Mouse (Mus musculus): ENCODE data around the gene Gpatch4. TPM values are rescaled to one million over a fixed set of nuclear protein-coding genes. Genes with fewer than 3 reads are reported as not detected.

Gene Gpatch4
- total and polyA plus RNA-seq, 3 experiments: 16.6 to 48.1 (median 27.8) TPM

DNA sequence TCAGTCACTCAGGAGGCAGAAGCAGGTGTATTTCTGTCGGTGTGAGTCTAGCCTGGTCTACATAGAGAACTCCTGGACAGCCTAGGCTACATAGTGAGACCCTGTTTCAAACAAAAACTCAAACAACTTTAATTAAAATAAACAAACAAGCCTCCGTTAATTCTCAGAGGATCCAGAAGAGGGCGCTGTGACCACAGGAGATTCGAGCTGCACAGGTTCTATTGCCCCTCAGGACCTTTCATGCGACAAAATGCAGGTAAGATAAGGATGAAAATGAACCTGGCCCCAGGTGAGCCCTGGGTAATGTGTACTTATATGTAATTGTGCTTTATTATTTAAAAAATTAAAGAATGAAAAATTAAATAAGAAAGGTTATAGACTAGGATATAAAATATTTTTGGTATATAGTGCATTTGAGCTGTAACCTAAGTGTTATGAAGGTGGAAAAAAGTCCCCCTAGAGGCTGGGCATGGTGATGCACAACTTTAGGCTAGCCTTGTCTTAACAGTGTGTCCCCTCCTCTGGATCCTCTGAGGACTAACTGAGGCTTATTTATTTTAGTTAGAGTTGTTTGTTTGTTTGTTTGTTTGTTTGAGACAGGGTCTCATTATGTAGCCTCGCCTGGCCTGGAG is 32.2 kb upstream of the Gpatch4 start:
- no peak for TF ChIP-seq GATA1 (IDR thresholded peaks at IDR 0.05; ENCODE audit: borderline replicate concordance, low read length)
- TF ChIP-seq TAL1 (conservative IDR thresholded peaks at IDR 0.05; ENCODE audit: low read depth, low read length): no peak
- TF ChIP-seq CTCF (IDR thresholded peaks at IDR 0.05; ENCODE audit: low read depth, low read length): no peak
- Histone ChIP-seq H3K27me3 (ENCODE audit: insufficient read depth, low read length) (peaks cover 8% of the 10 kb centered on the region), H3K4me1 (ENCODE audit: insufficient read depth, low read depth, low read length) (no peaks in the 10 kb centered on the region), H3K36me3 (replicated peaks) (no peaks in the 10 kb centered on the region), H3K9me3 (replicated peaks) (peaks cover 5% of the 10 kb centered on the region), H3K4me3 (ENCODE audit: low read depth, low read length) (no peak overlapping the region)
- DNase-seq (ENCODE audit: low spot score) (no peak), ATAC-seq (ENCODE audit: extremely low read depth, insufficient number of reproducible peaks, low FRiP score, poor library complexity, severe bottlenecking) (no peak)

GRCm38 (mm10) chr3:88022322-88023191 is 20.4 kb upstream of the Gpatch4 start:
- TF ChIP-seq GATA2 (IDR thresholded peaks at IDR 0.05; ENCODE audit: borderline replicate concordance, low read depth, low read length) (no peak), CTCF (IDR thresholded peaks at IDR 0.05; ENCODE audit: low read depth, low read length) (no peak)
- no peak overlapping the region; the same call in 1 of the 2 replicates for H3K4me3 ChIP-seq (ENCODE audit: low read depth, low read length)
- H3K27me3 ChIP-seq (ENCODE audit: insufficient read depth, low read length): peaks cover 47% of the 10 kb centered on the region
- DNase-seq (ENCODE audit: low spot score) (no peak), ATAC-seq (ENCODE audit: extremely low read depth, insufficient number of reproducible peaks, low FRiP score, poor library complexity, severe bottlenecking) (no peak)
- peaks cover 10% of the 10 kb centered on the region; the same call in 1 of the 2 replicates for H3K9me3 ChIP-seq (replicated peaks)
- H3K36me3 ChIP-seq (replicated peaks): no peaks in the 10 kb centered on the region
- H3K4me1 ChIP-seq (ENCODE audit: insufficient read depth, low read depth, low read length): peaks cover 4% of the 10 kb centered on the region; the same call in 1 of the 2 replicates

GRCm38 (mm10) chr3:88023192-88024074 is 19.5 kb upstream of the Gpatch4 start:
- TF ChIP-seq TAL1 (conservative IDR thresholded peaks at IDR 0.05; ENCODE audit: low read depth, low read length): no peak
- no peak for TF ChIP-seq GATA2 (IDR thresholded peaks at IDR 0.05; ENCODE audit: borderline replicate concordance, low read depth, low read length)
- TF ChIP-seq CTCF (IDR thresholded peaks at IDR 0.05; ENCODE audit: low read depth, low read length): no peak
- no peak for TF ChIP-seq GATA1 (IDR thresholded peaks at IDR 0.05; ENCODE audit: borderline replicate concordance, low read length)
- TF ChIP-seq POLR2AphosphoS5 (IDR thresholded peaks at IDR 0.05; ENCODE audit: insufficient replicate concordance, low read depth, low read length): no peak
- H3K4me3 ChIP-seq (ENCODE audit: low read depth, low read length): no peak overlapping the region; the same call in 1 of the 2 replicates
- ATAC-seq (ENCODE audit: extremely low read depth, insufficient number of reproducible peaks, low FRiP score, poor library complexity, severe bottlenecking) (no peak), DNase-seq (ENCODE audit: low spot score) (no peak)
- peaks cover 15% of the 10 kb centered on the region for H3K9me3 ChIP-seq (replicated peaks)
- peaks cover 44% of the 10 kb centered on the region for H3K27me3 ChIP-seq (ENCODE audit: insufficient read depth, low read length)
- peaks cover 4% of the 10 kb centered on the region; the same call in 1 of the 2 replicates for H3K4me1 ChIP-seq (ENCODE audit: insufficient read depth, low read depth, low read length)
- H3K36me3 ChIP-seq (replicated peaks): no peaks in the 10 kb centered on the region

- ATAC-seq (ENCODE audit: extremely low read depth, insufficient number of reproducible peaks, low FRiP score, poor library complexity, severe bottlenecking) (no peak), DNase-seq (ENCODE audit: low spot score) (no peak)
- no peak overlapping the region for H3K4me3 ChIP-seq (ENCODE audit: low read depth, low read length)
- H3K4me1 ChIP-seq (ENCODE audit: insufficient read depth, low read depth, low read length): peaks cover 4% of the 10 kb centered on the region; the same call in 1 of the 2 replicates
- no peak for TF ChIP-seq TAL1 (conservative IDR thresholded peaks at IDR 0.05; ENCODE audit: low read depth, low read length)
- no peak for TF ChIP-seq POLR2AphosphoS5 (IDR thresholded peaks at IDR 0.05; ENCODE audit: insufficient replicate concordance, low read depth, low read length)
- TF ChIP-seq CTCF (IDR thresholded peaks at IDR 0.05; ENCODE audit: low read depth, low read length): no peak
- TF ChIP-seq GATA2 (IDR thresholded peaks at IDR 0.05; ENCODE audit: borderline replicate concordance, low read depth, low read length): no peak
- TF ChIP-seq GATA1 (IDR thresholded peaks at IDR 0.05; ENCODE audit: borderline replicate concordance, low read length): no peak
- peaks cover 16% of the 10 kb centered on the region for H3K9me3 ChIP-seq (replicated peaks)
- peaks cover 42% of the 10 kb centered on the region for H3K27me3 ChIP-seq (ENCODE audit: insufficient read depth, low read length)
- no peaks in the 10 kb centered on the region for H3K36me3 ChIP-seq (replicated peaks)
Observed at GRCm38 (mm10) chr3:88026823-88027222, 16.1 kb upstream of the Gpatch4 start.

DNA sequence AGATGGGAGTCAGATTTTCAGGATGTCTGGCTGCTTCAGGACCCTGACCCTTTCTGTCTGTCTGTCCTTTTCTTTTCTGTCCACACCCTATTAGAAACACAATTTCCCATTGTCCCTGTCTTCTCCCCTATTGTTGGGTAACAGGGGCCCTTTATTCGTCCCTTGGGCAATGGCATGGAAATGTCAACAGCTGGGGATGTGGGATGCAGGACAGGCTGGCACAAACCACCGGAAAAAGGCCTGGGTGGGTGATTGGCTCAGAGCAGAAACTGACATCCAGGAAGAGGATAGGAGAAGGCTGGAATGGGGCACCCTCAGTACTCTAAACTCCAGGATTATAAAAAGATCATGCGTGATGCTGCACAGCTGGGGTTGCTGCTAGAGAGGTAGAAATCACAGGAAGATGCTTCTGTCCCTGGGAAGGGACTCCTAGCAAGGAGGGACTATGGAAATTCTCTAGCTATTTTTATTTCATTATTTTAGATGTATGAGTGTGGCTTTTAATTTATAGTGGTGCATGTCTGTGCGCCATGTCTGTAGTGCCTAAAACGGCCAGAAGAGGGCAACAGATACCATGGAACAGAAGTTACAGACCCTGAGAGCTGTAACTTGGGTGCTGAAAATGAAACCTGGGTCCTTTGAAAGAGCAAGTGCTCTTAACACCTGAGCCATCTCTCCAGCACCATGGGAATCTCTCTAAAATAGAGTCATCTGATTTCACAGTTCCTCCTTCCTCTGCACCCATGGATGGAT is 15.3 kb upstream of the Gpatch4 start, which contains the start of gene Hapln2:
Hapln2 (minus strand) TSS at position 150 of the 753 bp plus-strand sequence.
- DNase-seq (ENCODE audit: low spot score): no peak
- peaks cover 35% of the 10 kb centered on the region for H3K27me3 ChIP-seq (ENCODE audit: insufficient read depth, low read length)

More for the DNA sequence above, 15.3 kb upstream of the Gpatch4 start, which contains the start of gene Hapln2:
- no peaks in the 10 kb centered on the region for H3K36me3 ChIP-seq (replicated peaks)
- no peak within 1 kb of the TSS for H3K4me3 ChIP-seq (ENCODE audit: low read depth, low read length)
- peaks cover 4% of the 10 kb centered on the region; the same call in 1 of the 2 replicates for H3K4me1 ChIP-seq (ENCODE audit: insufficient read depth, low read depth, low read length)
- TF ChIP-seq GATA2 (IDR thresholded peaks at IDR 0.05; ENCODE audit: borderline replicate concordance, low read depth, low read length) (no peak), CTCF (IDR thresholded peaks at IDR 0.05; ENCODE audit: low read depth, low read length) (peak; percentile 7; the same call in 1 of the 2 replicates)
- H3K9me3 ChIP-seq (replicated peaks): peaks cover 16% of the 10 kb centered on the region
- no peak for ATAC-seq (ENCODE audit: extremely low read depth, insufficient number of reproducible peaks, low FRiP score, poor library complexity, severe bottlenecking)

All from G1E (cell line).